Mouse (Mus musculus): ENCODE data around the gene Fermt1. TPM values are rescaled to one million over a fixed set of nuclear protein-coding genes. Genes with fewer than 3 reads are reported as not detected.

The Fermt1 gene
- 5.0 and 5.3 TPM in 2 replicates for polyA plus RNA-seq (2012; rRNA removed)

GRCm38 (mm10) chr2:132945326-132946207, at the start of gene Fermt1:
Fermt1 (minus strand) TSS chr2:132945906.

GRCm38 (mm10) chr2:132880844-132881645, 64.7 kb downstream of the Fermt1 start, which contains the start of gene Lrrn4:
Lrrn4 (minus strand) TSS chr2:132880891.

Other genes starting within 250 kb of the Fermt1 start
- 0.11 and 0.12 TPM in 2 replicates for gene Chgb, start 164.6 kb downstream of the Fermt1 start, polyA plus RNA-seq (2012; rRNA removed)
- gene Trmt6, start 129.9 kb downstream of the Fermt1 start, polyA plus RNA-seq (2012; rRNA removed): 2.1 and 2.8 TPM in 2 replicates
- 2.0 and 2.3 TPM in 2 replicates for gene Mcm8, start 129.8 kb downstream of the Fermt1 start, polyA plus RNA-seq (2012; rRNA removed)
- 66.9 and 100 TPM in 2 replicates for gene Crls1, start 99.2 kb downstream of the Fermt1 start, polyA plus RNA-seq (2012; rRNA removed)
- gene Lrrn4, start 65.0 kb downstream of the Fermt1 start, polyA plus RNA-seq (2012; rRNA removed): 22.8 and 36.7 TPM in 2 replicates

Measured in ovary, adult 2 months (tissue).